Mouse (Mus musculus) kidney, adult 2 months (tissue): ENCODE measurements at regions not wholly inside any gene's neighbourhood (a gene's known extent, or its start where the extent isn't known, plus 50 kb on each side); places are given as distances from the start of the nearest gene placed in this dataset.

Source experiments
- DNase-seq: peaks from one replicate; pipeline ENCODE4 v3.0.0; 2021
- H3K27ac ChIP-seq: fragments of 200-500 bp; 2 replicates; pipeline ENCODE4 v1.5.1; 2012; ENCODE audit warnings: low read depth, low read length, control low read depth, inconsistent platforms; ENCODE audit not compliant: insufficient read depth
- H3K27me3 ChIP-seq: fragments of 200-500 bp; replicated peaks from 2 replicates; pipeline ENCODE4 v1.6.1; 2012; ENCODE audit warnings: mild to moderate bottlenecking, moderate library complexity, low read length, inconsistent platforms; ENCODE audit not compliant: control insufficient read depth, insufficient read depth
- H3K36me3 ChIP-seq: fragments of 200-500 bp; 2 replicates; pipeline ENCODE4 v1.6.1; 2012; ENCODE audit warnings: mild to moderate bottlenecking, moderate library complexity, low read length, inconsistent platforms; ENCODE audit not compliant: control insufficient read depth, insufficient read depth
- H3K4me1 ChIP-seq: fragments of 200-500 bp; 2 replicates; pipeline ENCODE4 v1.6.1; 2011; ENCODE audit warnings: low read length; ENCODE audit not compliant: control insufficient read depth, insufficient read depth
- H3K4me3 ChIP-seq: fragments of 200-500 bp; 2 replicates; pipeline ENCODE4 v1.5.1; 2011; ENCODE audit warnings: mild to moderate bottlenecking, low read depth, low read length, control low read depth; ENCODE audit not compliant: insufficient read depth
- CTCF ChIP-seq: fragments of 200-500 bp; conservative IDR thresholded peaks from 2 replicates; pipeline ENCODE4 v1.5.1; 2011; ENCODE audit warnings: low read depth, mild to moderate bottlenecking, control low read depth, low read length, moderate library complexity, mixed read lengths; ENCODE audit not compliant: insufficient read depth, insufficient read length
- POLR2A ChIP-seq: fragments of 200-500 bp; IDR thresholded peaks from one replicate; pipeline ENCODE4 v1.6.1; 2011; ENCODE audit warnings: low read depth, low read length, control low read depth
- WGBS: fragments of 180-500 bp; shearing (Covaris S2); methylation state at CpG from one replicate; pipeline ENCODE4 v1.1.7; 2018; 5-methylcytosine and 5-hydroxymethylcytosine counted together

DNA sequence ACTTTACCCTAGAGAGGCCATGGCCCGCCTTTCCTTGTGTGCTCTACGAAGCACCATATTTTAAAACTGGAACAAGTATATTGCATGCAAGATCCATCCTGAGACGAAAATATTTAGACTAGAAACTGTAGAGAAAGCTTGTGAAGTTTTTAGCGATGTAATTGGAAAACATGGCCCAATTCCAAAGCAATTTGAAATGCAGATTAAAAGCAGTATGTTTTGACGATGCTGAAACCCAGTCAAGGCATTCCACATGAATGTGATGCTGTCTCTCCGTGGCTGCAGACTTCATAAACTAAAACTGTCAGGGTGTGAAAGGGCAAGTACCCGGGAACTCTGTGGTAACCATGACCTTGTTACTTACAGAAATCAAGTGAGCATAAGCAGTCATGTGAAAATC lies 185.8 kb upstream of the Prkcq start:
- no peak overlapping the region for H3K4me3 ChIP-seq
- H3K36me3 ChIP-seq = no peaks in the 10 kb centered on the region
- H3K27me3 ChIP-seq = no peaks in the 10 kb centered on the region; the same call in 1 of the 2 replicates
- TF ChIP-seq CTCF (no peak), POLR2A (no peak)
- H3K27ac ChIP-seq = no peak overlapping the region
- WGBS = 40% methylated on average over 7 of the region's 7 CpGs
- H3K4me1 ChIP-seq = no peaks in the 10 kb centered on the region; the same call in 1 of the 2 replicates
- DNase-seq = peak; percentile 21

DNA sequence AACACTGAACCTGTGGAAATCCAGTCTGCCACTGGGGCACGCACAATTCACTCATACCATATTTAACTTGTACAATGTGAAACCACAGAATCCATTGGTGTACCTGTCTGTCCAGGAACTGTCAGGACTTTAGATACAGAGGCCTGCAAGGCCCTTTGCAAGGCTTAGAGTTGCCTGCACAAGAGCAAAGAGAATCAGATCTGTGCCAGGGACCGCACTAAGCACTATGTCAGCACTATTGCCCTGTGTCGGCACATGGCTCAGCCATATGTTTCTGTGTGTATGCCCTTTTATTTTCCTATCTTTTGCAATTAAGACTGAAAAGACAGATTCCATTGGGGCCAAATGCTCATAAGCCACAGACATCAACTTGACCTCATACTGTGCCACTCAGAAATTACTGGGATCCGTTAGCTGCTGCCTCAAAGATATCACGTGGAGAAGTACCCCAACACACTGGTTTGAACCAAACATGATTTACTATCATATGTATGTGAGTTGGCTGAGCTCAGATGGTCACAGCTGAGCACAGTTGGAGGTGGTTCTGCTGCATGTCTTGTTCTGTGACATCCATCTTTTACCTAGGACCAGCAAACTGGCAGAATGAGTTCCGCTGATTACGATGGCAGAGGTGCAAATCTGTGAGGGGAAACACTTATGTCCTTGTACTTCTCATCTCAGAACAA lies 181.7 kb upstream of the Prkcq start:
- H3K27me3 ChIP-seq = no peaks in the 10 kb centered on the region
- no peak for DNase-seq
- WGBS = 90% methylated on average over 7 of the region's 7 CpGs
- no peak overlapping the region for H3K27ac ChIP-seq
- no peaks in the 10 kb centered on the region; the same call in 1 of the 2 replicates for H3K4me1 ChIP-seq
- no peak for TF ChIP-seq POLR2A
- TF ChIP-seq CTCF = no peak
- H3K4me3 ChIP-seq = no peak overlapping the region
- no peaks in the 10 kb centered on the region for H3K36me3 ChIP-seq

DNA sequence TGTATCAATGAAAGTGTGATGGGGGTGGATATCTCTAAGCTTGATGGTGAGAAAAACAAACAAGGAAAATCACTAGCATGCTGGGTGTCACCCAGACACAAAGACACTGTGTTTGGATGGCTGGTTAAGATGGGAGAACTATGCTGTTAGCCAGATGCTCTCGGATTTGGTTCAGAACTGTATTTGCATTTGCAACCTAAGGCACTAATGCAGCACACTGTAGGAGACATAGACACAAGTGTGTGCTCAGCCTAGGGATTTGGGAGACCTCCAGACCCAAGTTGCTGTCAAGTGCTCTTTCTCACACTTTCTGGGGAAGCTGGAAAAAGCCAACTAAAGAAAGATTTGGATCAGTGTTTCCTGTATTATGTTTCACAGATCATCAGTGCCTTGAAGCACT lies 173.1 kb upstream of the Prkcq start:
- Histone ChIP-seq H3K27ac (no peak overlapping the region), H3K4me3 (no peak overlapping the region), H3K4me1 (no peaks in the 10 kb centered on the region), H3K27me3 (no peaks in the 10 kb centered on the region), H3K36me3 (no peaks in the 10 kb centered on the region)
- no peak for DNase-seq
- 67% methylated on average over 1 of the region's 1 CpGs for WGBS
- TF ChIP-seq POLR2A = no peak
- TF ChIP-seq CTCF = no peak

DNA sequence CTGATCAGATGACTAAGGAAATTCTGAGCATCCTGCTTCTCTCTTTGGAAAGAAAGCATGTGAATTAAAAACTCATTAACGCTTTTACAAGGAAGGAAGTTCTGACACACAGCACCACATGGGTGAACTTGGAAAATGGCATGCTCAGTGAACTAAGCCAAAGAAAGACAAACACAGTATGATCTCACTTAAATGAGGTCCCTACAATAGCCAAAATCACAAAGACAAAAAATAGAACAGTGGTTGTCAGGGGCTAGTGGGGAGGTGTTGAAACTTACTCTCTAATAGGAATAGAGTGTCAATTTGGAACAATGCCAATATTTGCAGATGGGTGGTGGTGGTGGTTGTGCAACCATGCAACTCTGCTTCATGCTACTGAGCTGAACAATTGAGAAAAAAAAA lies 172.7 kb upstream of the Prkcq start:
- Histone ChIP-seq H3K27me3 (no peaks in the 10 kb centered on the region), H3K4me3 (no peak overlapping the region), H3K36me3 (no peaks in the 10 kb centered on the region), H3K27ac (no peak overlapping the region), H3K4me1 (no peaks in the 10 kb centered on the region)
- no peak for DNase-seq
- no peak for TF ChIP-seq CTCF
- no peak for TF ChIP-seq POLR2A
- 33% methylated on average over 1 of the region's 1 CpGs for WGBS

DNA sequence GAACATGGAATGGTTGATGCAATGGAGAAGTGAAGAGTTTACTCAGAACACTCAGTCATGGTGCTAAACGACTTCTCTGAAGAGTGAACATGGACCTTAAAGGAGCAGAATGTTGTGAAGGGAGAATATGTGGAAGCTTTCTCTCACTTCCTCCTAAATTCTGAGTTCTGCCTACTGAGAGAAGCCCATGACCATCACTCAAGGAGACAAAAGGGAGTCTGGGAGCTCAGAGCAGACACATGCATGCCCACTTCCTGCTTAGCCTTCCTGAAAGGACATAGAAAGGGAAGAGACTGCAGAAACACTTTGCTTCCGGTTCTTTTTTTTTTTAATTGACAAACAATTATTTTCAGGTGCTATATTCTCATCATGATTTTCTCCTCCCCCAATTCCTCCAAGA lies 166.1 kb upstream of the Prkcq start:
- H3K27ac ChIP-seq = no peak overlapping the region
- no peaks in the 10 kb centered on the region for H3K36me3 ChIP-seq
- no peaks in the 10 kb centered on the region for H3K4me1 ChIP-seq
- WGBS = 60% methylated on average over 2 of the region's 2 CpGs
- TF ChIP-seq POLR2A (no peak), CTCF (no peak)
- no peak for DNase-seq
- H3K27me3 ChIP-seq = no peaks in the 10 kb centered on the region
- no peak overlapping the region for H3K4me3 ChIP-seq

DNA sequence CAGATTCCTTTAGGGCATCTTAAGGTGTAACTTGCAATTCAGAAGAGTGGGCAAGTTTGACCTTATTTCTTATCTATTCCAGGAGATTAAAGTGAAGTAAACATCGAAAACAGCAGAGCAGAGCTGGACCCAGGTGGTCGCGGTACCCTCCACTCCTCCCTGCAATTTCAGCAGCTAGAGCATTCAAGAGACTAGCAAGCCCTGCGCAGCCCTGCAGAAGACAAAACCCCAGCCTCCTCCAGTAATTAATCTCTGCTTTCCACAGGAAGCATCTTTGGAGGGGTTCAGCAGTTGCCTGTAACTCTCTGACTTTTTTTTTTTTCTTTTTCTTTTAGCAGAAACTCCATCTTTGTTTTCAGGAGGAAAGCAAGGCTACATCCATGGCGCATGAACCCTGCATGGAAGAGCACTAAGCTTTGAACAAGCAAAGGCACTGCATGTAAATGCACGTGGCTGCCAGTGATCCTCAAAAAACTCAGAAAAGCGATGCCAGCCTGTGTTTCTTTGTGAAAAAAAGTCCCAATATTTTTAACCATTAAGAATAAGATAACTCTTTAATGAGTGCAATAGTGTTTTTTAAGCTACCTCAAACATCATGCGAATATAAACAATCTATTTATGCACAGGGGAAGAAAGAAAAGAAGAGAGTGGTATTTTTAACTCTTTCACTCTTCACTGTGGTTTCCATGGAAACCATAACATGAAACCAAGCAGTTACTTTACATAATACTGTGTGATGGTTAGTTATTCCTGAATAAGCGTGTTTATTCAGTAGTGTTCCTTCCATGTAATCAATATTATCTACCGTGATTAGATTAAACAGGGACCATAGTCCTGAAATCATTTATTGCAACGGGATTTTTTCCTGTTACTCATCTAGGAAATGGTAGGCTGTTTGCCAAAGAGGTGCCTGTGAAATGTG lies 160.6 kb upstream of the Prkcq start:
- TF ChIP-seq CTCF (no peak), POLR2A (no peak)
- WGBS = 67% methylated on average over 11 of the region's 11 CpGs
- no peak for DNase-seq
- H3K4me1 ChIP-seq = no peaks in the 10 kb centered on the region
- H3K27me3 ChIP-seq = no peaks in the 10 kb centered on the region
- no peak overlapping the region for H3K27ac ChIP-seq
- H3K4me3 ChIP-seq = no peak overlapping the region
- no peaks in the 10 kb centered on the region for H3K36me3 ChIP-seq

DNA sequence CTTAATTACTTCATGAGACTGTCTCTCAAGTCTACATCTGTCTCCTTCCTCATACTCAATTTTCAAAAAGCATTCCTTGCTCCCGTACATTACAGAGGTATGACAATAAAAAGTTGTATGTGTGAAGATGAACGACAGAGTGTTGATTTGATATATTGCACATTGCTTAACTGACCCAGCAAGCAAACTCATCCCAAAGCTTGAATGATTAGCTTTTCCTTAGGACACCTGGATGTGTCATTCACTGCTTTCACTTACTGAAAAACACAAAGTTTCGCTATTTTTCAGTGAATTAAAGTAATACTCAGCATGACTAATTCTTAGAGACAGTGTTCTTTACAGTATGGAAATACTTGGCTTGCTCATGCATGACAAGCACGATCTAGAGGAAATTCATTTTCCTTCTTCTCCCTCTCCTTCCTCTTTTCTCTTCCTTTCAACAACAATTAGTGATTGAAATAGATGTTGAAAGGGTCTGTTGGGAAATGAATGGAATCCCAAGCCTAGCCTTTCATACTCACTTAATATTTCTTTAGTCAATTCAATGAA lies 159.5 kb upstream of the Prkcq start:
- Histone ChIP-seq H3K27ac (no peak overlapping the region), H3K4me1 (no peaks in the 10 kb centered on the region), H3K36me3 (no peaks in the 10 kb centered on the region), H3K4me3 (no peak overlapping the region), H3K27me3 (no peaks in the 10 kb centered on the region)
- TF ChIP-seq POLR2A (no peak), CTCF (no peak)
- WGBS = 70% methylated on average over 4 of the region's 4 CpGs
- DNase-seq = no peak
